Mouse (Mus musculus) lung, adult 2 months (tissue): ENCODE data around the gene Dazap1. TPM values are rescaled to one million over a fixed set of nuclear protein-coding genes. Genes with fewer than 3 reads are reported as not detected.
"Not testable (repeated sequence)": the region's sequence is repeated elsewhere in the genome, so short reads cannot be mapped to it uniquely, and the experiment has no call there.

ENCODE experiments used
- DNase-seq: peaks from one replicate; pipeline ENCODE4 v3.0.0; 2022
- H3K4me1 ChIP-seq: fragments of 200-500 bp; 2 replicates; pipeline ENCODE4 v1.6.1; 2011; ENCODE audit warnings: low read length; ENCODE audit not compliant: control insufficient read depth, insufficient read depth
- H3K4me3 ChIP-seq: fragments of 200-500 bp; replicated peaks from 2 replicates; pipeline ENCODE3; 2011; ENCODE audit warnings: low read depth, mild to moderate bottlenecking, control low read depth, low read length; ENCODE audit errors: extremely low read depth
- CTCF ChIP-seq: fragments of 200-500 bp; IDR thresholded peaks from 2 replicates; pipeline ENCODE4 v1.5.1; 2011; ENCODE audit warnings: mild to moderate bottlenecking, low read length, control low read depth; ENCODE audit not compliant: insufficient read depth
- POLR2A ChIP-seq: fragments of 200-500 bp; IDR thresholded peaks from 2 replicates; pipeline ENCODE4 v1.6.1; 2011; ENCODE audit warnings: low read depth, mild to moderate bottlenecking, control low read depth, low read length, borderline replicate concordance; ENCODE audit errors: extremely low read depth
- WGBS: fragments of 180-500 bp; shearing (Covaris S2); methylation state at CpG from one replicate; pipeline ENCODE4 v1.1.7; 2018; 5-methylcytosine and 5-hydroxymethylcytosine counted together
- polyA plus RNA-seq: library from polyadenylated mRNA; depleted of rRNA; stranded (reverse); fragments of >200 nt; gene quantifications from 2 replicates; pipeline ENCODE4 v1.2.3, GENCODE M21; 2012; rRNA removed

The Dazap1 gene
- polyA plus RNA-seq = 65.9 and 68.5 TPM in 2 replicates

- under 1% methylated on average over 49 of the region's 49 CpGs for WGBS
- DNase-seq = peak; percentile 98
- peak; percentile 86; the same call in 1 of the 2 replicates for TF ChIP-seq POLR2A
- no peak for TF ChIP-seq CTCF
- peaks cover 7% of the 10 kb centered on the region; the same call in 1 of the 2 replicates for H3K4me1 ChIP-seq
- H3K4me3 ChIP-seq = peak within 1 kb of the TSS; percentile 76
Measured at GRCm38 (mm10) chr10:80260642-80261584, at the start of gene Dazap1, which contains the start of gene Gamt. Gene Dazap1 (plus strand): TSS chr10:80261486. Gene Gamt (minus strand): TSS chr10:80261012.

- not testable (repeated sequence) for H3K4me1 ChIP-seq, H3K4me3 ChIP-seq, DNase-seq
- WGBS = 67% methylated on average over 7 of the region's 7 CpGs
Measured at GRCm38 (mm10) chr10:80211547-80212103, 49.7 kb upstream of the Dazap1 start.

GRCm38 (mm10) chr10:80215048-80215772 is 46.1 kb upstream of the Dazap1 start:
- no peaks in the 10 kb centered on the region; the same call in 1 of the 2 replicates for H3K4me1 ChIP-seq
- DNase-seq = no peak
- 44% methylated on average over 16 of the region's 16 CpGs for WGBS
- H3K4me3 ChIP-seq = no peak overlapping the region
- TF ChIP-seq POLR2A (no peak), CTCF (no peak)

- H3K4me1 ChIP-seq = no peaks in the 10 kb centered on the region; the same call in 1 of the 2 replicates
- TF ChIP-seq CTCF (no peak), POLR2A (no peak)
- WGBS = 59% methylated on average over 6 of the region's 9 CpGs
- DNase-seq = no peak
- no peak overlapping the region for H3K4me3 ChIP-seq
Measured at GRCm38 (mm10) chr10:80220676-80221075, 40.6 kb upstream of the Dazap1 start.

- DNase-seq, H3K4me3 ChIP-seq, H3K4me1 ChIP-seq: not testable (repeated sequence)
- 63% methylated on average over 2 of the region's 2 CpGs for WGBS
Measured at GRCm38 (mm10) chr10:80223137-80223536, 38.1 kb upstream of the Dazap1 start.

GRCm38 (mm10) chr10:80226071-80226415 is 35.2 kb upstream of the Dazap1 start:
- no peak for DNase-seq
- TF ChIP-seq CTCF (no peak), POLR2A (peak; percentile 76; the same call in 1 of the 2 replicates)
- under 1% methylated on average over 14 of the region's 14 CpGs for WGBS
- peaks cover 12% of the 10 kb centered on the region for H3K4me1 ChIP-seq
- H3K4me3 ChIP-seq = peak overlapping the region; percentile 54

GRCm38 (mm10) chr10:80226416-80227165 is 34.7 kb upstream of the Dazap1 start, which contains the start of gene Mum1:
Gene Mum1 (plus strand): TSS chr10:80226434.
- 0% methylated on average over 69 of the region's 75 CpGs for WGBS
- peak; percentile 98 for DNase-seq
- H3K4me1 ChIP-seq = peaks cover 12% of the 10 kb centered on the region
- no peak for TF ChIP-seq CTCF
- TF ChIP-seq POLR2A = 0 out of 2 replicates have a peak, but pooled peaks have one; percentile 2
- peak within 1 kb of the TSS; percentile 84 for H3K4me3 ChIP-seq

GRCm38 (mm10) chr10:80227166-80227539 is 34.1 kb upstream of the Dazap1 start:
- TF ChIP-seq CTCF = no peak
- TF ChIP-seq POLR2A = no peak
- H3K4me3 ChIP-seq = peak overlapping the region; percentile 84
- peaks cover 12% of the 10 kb centered on the region for H3K4me1 ChIP-seq
- 6% methylated on average over 10 of the region's 10 CpGs for WGBS
- no peak for DNase-seq
